Mouse (Mus musculus) liver, adult 2 months (tissue): ENCODE results near the gene Negr1. TPM values are rescaled to one million over a fixed set of nuclear protein-coding genes. Genes with fewer than 3 reads are reported as not detected.

Experiments
- DNase-seq: peaks from one replicate; pipeline ENCODE4 v3.0.0-alpha.2; 2011; ENCODE audit warnings: low read depth, low spot score; ENCODE audit errors: extremely low read depth
- H3K27ac ChIP-seq: fragments of 200-500 bp; replicated peaks from 2 replicates; pipeline ENCODE4 v1.5.1; 2012; ENCODE audit warnings: low read depth, mild to moderate bottlenecking, control low read depth, inconsistent platforms, low read length; ENCODE audit not compliant: insufficient read depth
- H3K27me3 ChIP-seq: fragments of 200-500 bp; 2 replicates; pipeline ENCODE4 v1.6.1; 2012; ENCODE audit warnings: mild to moderate bottlenecking, moderate library complexity, low read length, inconsistent platforms; ENCODE audit not compliant: control insufficient read depth, insufficient read depth
- H3K36me3 ChIP-seq: fragments of 200-500 bp; 2 replicates; pipeline ENCODE4 v1.6.1; 2012; ENCODE audit warnings: low read length, inconsistent platforms; ENCODE audit not compliant: control insufficient read depth, insufficient read depth
- H3K4me1 ChIP-seq: fragments of 200-500 bp; 2 replicates; pipeline ENCODE4 v1.6.1; 2011; ENCODE audit warnings: low read length; ENCODE audit not compliant: control insufficient read depth, insufficient read depth
- H3K4me3 ChIP-seq: fragments of 200-500 bp; 2 replicates; pipeline ENCODE4 v1.5.1; 2011; ENCODE audit warnings: low read depth, mild to moderate bottlenecking, control low read depth, low read length, moderate library complexity; ENCODE audit not compliant: insufficient read depth
- H3K79me2 ChIP-seq: fragments of 200-500 bp; 2 replicates; pipeline ENCODE4 v1.6.1; 2012; ENCODE audit warnings: inconsistent platforms, mild to moderate bottlenecking, low read length, moderate library complexity; ENCODE audit not compliant: control insufficient read depth, insufficient read depth
- H3K9ac ChIP-seq: fragments of 200-500 bp; 2 replicates; pipeline ENCODE4 v1.6.1; 2012; ENCODE audit warnings: low read depth, mild to moderate bottlenecking, control low read depth, inconsistent platforms, low read length
- CTCF ChIP-seq: fragments of 200-500 bp; IDR thresholded peaks from 2 replicates; pipeline ENCODE4 v1.5.1; 2011; ENCODE audit warnings: low read depth, low read length, control low read depth
- POLR2A ChIP-seq: fragments of 200-500 bp; IDR thresholded peaks from 2 replicates; pipeline ENCODE4 v1.6.1; 2011; ENCODE audit warnings: low read length, control low read depth; ENCODE audit not compliant: insufficient read depth; ENCODE audit errors: extremely low read depth
- whole genome bisulfite sequencing: fragments of 180-500 bp; shearing (Covaris S2); methylation state at CpG from one replicate; pipeline ENCODE4 v1.1.7; 2018; 5-methylcytosine and 5-hydroxymethylcytosine counted together
- polyA plus RNA-seq: library from polyadenylated mRNA; depleted of rRNA; stranded (reverse); fragments of >200 nt; gene quantifications from 2 replicates; pipeline ENCODE4 v1.2.3, GENCODE M21; 2012
- total RNA-seq: library from RNA; depleted of rRNA; stranded (reverse); fragments of >200 nt; gene quantifications from 2 replicates; pipeline ENCODE4 v1.2.3, GENCODE M21; 2014

Negr1 gene
- total and polyA plus RNA-seq, 2 experiments = 0.09 TPM; not detected in 1

DNA sequence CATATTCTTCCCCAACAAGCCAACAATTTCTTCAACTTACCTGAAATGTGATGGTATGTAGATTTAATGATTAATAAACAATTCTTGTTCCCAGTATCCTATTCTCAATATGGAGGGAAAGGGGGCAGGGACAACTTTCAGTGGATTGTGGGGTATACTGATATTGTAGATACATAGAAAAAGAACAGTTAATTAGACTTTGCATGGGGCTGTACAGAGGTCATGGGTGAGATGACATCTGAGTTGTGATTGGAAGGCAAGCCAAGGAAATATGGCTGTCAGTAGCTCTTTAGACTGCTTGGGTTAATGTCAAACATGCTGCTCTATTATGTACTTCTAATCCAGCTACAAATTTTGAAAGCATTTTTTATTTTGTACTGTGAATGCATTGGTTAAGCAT, 535.9 kb downstream of the Negr1 start:
- Histone ChIP-seq H3K9ac (no peak overlapping the region), H3K27ac (no peak overlapping the region), H3K36me3 (no peaks in the 10 kb centered on the region), H3K79me2 (no peaks in the 10 kb centered on the region), H3K4me1 (no peaks in the 10 kb centered on the region), H3K4me3 (no peak overlapping the region), H3K27me3 (no peaks in the 10 kb centered on the region)
- TF ChIP-seq CTCF = no peak
- no peak for TF ChIP-seq POLR2A
- DNase-seq = no peak

DNA sequence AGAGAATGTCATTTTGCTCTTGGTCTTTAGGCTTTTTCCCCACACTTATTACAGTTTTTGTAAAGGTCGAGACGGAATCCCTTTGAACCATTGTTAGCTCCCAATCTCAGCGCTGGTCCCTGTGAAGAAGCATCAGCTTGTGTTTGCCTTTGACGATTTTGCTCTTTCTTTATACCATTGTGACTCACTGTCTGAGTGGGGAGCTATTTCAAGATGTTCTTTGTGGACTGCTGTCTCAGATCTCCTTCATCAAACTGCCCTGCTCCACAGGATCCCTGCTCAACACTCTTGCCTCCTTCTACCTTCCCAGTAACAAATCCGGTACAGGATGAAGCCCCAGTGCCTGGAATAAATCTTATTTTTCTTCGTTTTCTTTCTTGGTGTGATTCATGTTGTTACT, 536.8 kb downstream of the Negr1 start:
- Histone ChIP-seq H3K36me3 (no peaks in the 10 kb centered on the region), H3K79me2 (no peaks in the 10 kb centered on the region), H3K4me3 (no peak overlapping the region), H3K4me1 (no peaks in the 10 kb centered on the region), H3K27me3 (no peaks in the 10 kb centered on the region), H3K27ac (no peak overlapping the region), H3K9ac (no peak overlapping the region)
- no peak for DNase-seq
- 79% methylated on average over 6 of the region's 6 CpGs for WGBS
- TF ChIP-seq CTCF (no peak), POLR2A (no peak)

DNA sequence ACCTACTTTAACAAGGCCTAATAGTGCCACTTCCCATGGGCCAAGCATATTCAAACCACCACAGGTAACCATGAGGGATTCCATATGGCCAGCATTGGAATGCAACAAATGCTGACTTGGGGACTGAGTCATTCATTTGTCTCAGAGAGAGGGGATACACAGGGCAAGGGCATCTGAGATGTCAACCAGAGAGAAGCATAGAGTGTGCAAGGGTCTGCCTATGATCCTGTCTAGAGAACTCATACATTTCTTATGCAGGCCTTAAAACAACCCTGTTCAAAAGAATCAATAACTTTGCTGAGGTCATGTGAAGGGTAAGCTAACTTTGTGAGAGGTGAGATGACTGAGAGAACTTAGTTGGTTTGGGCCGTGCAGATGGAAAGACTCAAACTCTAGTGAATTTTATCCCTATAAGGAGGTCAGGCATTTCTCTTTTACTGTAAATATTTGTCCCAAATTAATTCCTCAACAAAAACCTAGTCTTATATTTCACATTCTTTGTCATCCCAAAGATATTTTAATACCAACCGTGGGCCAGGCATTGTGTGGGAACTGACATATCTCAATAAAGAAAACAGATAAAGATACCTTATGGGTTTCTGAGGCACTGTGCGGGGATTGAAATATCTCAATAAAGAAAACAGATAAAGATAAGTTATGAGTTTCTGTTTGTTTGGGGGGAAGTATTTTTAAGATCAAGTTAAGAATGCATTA, 543.4 kb downstream of the Negr1 start:
- Histone ChIP-seq H3K36me3 (no peaks in the 10 kb centered on the region), H3K79me2 (no peaks in the 10 kb centered on the region), H3K27me3 (no peaks in the 10 kb centered on the region), H3K4me3 (no peak overlapping the region), H3K9ac (no peak overlapping the region), H3K27ac (no peak overlapping the region), H3K4me1 (no peaks in the 10 kb centered on the region; the same call in 1 of the 2 replicates)
- DNase-seq = no peak
- TF ChIP-seq CTCF (no peak), POLR2A (no peak)
- WGBS = 83% methylated on average over 3 of the region's 3 CpGs

GRCm38 (mm10) chr3:157105580-157106264, 544.1 kb downstream of the Negr1 start:
- WGBS = 42% methylated on average over 6 of the region's 6 CpGs
- TF ChIP-seq CTCF (no peak), POLR2A (no peak)
- no peaks in the 10 kb centered on the region; the same call in 1 of the 2 replicates for H3K4me1 ChIP-seq

GRCm38 (mm10) chr3:157108156-157108555, 546.6 kb downstream of the Negr1 start:
- WGBS = 94% methylated on average over 2 of the region's 2 CpGs
- Histone ChIP-seq H3K27me3 (no peaks in the 10 kb centered on the region), H3K36me3 (no peaks in the 10 kb centered on the region), H3K4me3 (no peak overlapping the region), H3K9ac (no peak overlapping the region), H3K27ac (no peak overlapping the region), H3K79me2 (no peaks in the 10 kb centered on the region), H3K4me1 (no peaks in the 10 kb centered on the region; the same call in 1 of the 2 replicates)
- no peak for TF ChIP-seq CTCF
- no peak for TF ChIP-seq POLR2A
- no peak for DNase-seq

More at GRCm38 (mm10) chr3:157105580-157106264, 544.1 kb downstream of the Negr1 start:
- Histone ChIP-seq H3K36me3 (no peaks in the 10 kb centered on the region), H3K9ac (no peak overlapping the region), H3K4me3 (no peak overlapping the region), H3K27ac (no peak overlapping the region), H3K27me3 (no peaks in the 10 kb centered on the region), H3K79me2 (no peaks in the 10 kb centered on the region)
- peak; percentile 41 for DNase-seq

- Histone ChIP-seq H3K27me3 (no peaks in the 10 kb centered on the region), H3K9ac (no peak overlapping the region)
- DNase-seq = peak; percentile 42
These were observed 547.7 kb downstream of the Negr1 start for GRCm38 (mm10) chr3:157109308-157109707.

More at GRCm38 (mm10) chr3:157109308-157109707, 547.7 kb downstream of the Negr1 start:
- H3K79me2 ChIP-seq = no peaks in the 10 kb centered on the region
- peak; percentile 37 for TF ChIP-seq CTCF
- no peak for TF ChIP-seq POLR2A
- no peaks in the 10 kb centered on the region; the same call in 1 of the 2 replicates for H3K4me1 ChIP-seq
- H3K27ac ChIP-seq = no peak overlapping the region
- H3K4me3 ChIP-seq = no peak overlapping the region
- no peaks in the 10 kb centered on the region for H3K36me3 ChIP-seq
